Mouse (Mus musculus): ENCODE results near the gene Cactin.

- TF ChIP-seq POLR2A (IDR thresholded peaks at IDR 0.05; ENCODE audit: borderline replicate concordance, control insufficient read depth, low read depth, low read length) (0 out of 2 replicates have a peak, but pooled peaks have one; percentile 28), CTCF (IDR thresholded peaks at IDR 0.05; ENCODE audit: control insufficient read depth, insufficient read depth, low read length) (no peak)
Observed at GRCm38 (mm10) chr10:81298369-81299100, 22.4 kb upstream of the Cactin start.

Measured in bone marrow, adult 2 months (tissue).